Mouse (Mus musculus): Measurements from ENCODE around the gene Cpt2.
A peak's percentile ranks its signal among the peaks of the same experiment; 100 is the strongest.

Cpt2 gene

DNA sequence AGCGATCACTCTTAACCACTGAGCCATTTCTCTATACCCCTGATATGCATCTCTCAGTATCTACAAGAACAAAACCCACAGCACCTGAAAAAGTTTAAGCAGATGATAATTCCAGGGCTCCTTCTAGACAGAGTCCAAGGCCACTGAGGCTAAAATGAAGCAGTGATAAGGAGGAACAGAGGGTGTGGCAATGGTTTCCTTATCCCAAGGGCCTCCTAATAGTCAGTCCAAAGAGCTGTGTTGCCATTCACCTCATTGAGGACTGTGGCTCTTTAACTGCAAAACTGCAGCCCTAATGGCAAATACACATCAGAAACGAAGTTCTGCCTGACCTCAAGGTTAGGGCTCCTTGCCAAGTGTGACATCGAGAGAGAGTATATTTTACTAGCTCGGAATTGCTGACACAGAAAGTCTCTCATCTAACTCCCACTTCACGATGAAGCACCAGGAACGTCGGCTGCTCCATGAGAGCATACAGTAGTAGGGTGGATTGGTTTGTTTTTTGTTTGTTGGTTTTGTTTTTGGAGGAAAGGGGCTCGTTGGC lies 2.2 kb downstream of the Cpt2 start:
- no peak for DNase-seq (ENCODE audit: low read depth)

DNA sequence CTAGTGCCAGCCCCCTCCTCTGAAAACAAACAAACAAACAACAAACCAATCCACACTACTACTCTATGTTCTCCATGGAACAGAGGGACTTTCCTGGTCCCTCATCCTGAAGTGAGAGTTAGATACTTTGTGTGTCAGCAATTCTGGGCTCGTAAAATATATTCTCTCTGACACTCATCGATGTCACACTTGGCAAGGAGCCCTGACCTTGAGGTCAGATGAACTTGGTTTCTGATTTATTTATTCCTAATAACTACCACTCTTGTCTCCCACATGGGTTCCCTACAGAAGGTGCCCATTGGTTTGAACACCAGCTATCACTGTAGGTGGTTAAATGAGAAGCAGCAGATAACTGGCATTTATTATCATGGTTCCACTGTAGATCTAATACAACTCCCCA lies 3.1 kb downstream of the Cpt2 start:
- no peak for DNase-seq (ENCODE audit: low read depth)

DNA sequence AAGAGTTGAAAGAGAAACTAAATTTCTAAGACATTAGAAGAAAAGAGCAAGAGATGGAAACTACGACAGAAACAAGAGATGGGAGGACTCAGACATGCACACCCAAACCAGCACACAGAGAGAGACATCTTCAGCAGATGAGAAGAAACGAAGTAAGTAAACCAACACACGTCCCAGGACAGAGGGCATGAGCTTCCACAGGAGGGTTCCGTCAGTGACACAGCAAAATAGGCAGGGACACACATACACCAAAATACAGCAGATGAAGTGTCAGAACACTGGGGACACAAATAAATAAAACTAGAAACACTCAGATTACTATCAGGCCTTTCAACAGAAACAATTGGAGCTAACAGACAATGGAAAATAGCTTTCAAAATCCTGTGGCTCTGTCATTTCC lies 13.4 kb downstream of the Cpt2 start:
- no peak for DNase-seq (ENCODE audit: low read depth)

DNA sequence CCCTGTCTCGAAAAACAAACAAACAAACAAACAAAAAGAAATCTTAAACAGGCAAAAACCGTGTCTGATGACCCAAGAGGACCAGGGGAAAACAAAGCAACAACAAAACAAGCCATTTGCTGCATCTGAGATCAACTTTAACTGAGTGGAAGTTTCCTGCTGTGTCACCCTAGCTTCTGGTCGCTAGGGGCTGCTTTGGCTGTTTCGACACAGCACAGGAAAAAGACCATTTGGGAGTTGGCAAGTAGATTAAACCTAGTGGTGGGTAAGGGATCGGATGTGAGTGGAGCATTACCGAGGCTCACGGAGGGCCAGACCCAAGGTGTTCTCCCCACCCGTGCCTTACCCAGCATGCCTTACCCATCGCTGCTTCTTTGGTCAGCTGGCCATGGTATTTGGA lies 16.8 kb downstream of the Cpt2 start:
- no peak for DNase-seq (ENCODE audit: low read depth)

DNA sequence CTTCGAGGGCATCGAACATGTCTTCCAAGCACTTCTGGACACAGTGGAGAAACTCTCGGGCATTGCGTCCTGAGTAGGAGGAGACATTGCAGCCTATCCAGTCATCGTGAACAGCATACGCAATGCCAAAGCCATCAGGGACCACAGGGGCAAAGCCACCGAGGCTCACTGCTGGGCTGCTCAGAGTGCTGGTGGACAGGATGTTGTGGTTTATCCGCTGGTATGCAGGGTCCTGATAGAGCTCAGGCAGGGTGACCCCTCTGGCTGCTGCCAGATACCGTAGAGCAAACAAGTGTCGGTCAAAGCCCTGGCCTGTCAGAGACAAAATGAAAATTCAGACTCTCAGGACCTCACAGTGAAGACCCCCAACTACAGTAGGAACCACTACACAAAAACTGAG lies 19.2 kb downstream of the Cpt2 start:
- no peak for DNase-seq (ENCODE audit: low read depth)

DNA sequence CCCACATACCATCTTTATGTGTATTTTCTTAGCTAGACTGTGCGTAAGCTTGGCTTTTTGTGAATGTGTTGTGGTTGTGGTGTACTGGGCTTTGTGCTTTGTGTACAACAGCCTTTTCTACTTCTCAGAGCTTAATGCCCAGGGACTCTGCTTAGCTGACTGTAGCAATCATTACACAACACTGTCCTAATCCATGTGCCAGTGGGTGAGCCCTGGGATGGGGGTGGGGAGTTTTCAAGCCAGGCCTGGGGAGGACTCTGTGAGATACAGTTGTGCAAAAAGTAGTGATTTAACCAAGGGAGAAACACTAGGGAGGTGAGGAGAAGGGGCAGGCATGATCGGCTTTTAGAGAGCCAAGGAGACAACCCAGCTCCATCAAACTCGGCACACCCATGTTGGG lies 23.2 kb downstream of the Cpt2 start:
- DNase-seq (ENCODE audit: low read depth) = no peak

DNA sequence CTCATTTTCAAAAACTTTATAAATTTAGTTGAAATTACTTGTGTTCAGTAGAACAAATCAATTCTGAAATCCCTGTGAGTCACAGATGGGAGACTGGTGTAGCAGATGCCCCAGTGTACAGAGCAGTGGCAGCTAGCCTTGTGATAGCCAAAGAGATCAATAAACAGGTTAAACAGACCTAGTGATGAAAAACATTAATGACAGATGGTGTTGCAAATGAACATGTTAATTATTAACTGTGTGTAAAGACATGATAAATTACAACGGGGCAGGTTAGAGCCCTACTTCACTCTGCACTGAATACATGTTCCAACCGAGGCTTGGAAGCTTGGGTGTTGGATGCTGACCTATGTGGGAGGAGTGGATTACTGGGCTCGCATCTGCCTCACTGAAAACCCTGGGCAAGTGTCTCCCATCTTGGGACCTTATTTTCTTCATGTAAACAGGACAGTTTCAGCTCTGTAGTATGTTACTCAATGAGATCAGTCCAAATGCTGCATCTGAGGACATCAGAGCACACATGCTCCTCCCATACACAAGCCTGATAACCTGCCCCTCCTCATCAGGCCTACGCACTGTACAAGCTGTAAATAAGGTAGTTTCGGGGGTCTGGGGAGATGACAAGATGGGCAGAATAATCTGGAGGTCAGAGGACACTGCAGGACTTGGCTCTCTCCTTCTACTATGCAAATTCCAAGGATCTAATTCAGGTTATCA lies 24.0 kb downstream of the Cpt2 start:
- no peak for DNase-seq (ENCODE audit: low read depth)

DNA sequence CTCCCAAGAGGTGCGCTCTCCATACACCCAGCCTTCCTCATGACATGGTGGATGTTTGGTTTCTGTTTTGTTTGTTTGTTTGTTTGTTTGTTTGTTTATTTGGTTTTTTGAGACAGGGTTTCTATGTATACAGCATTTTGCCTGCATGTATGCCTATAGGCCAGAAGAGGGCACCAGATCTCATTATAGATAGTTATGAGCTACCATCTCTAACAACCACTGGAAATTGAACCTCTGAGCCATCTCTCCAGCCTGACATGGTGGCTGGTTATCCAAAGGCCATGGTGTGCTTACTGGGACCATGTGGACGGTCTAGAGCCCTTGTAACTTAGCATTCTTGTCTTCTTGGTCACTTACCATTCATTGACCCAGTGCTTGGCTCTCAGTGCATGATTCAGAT lies 30.7 kb downstream of the Cpt2 start:
- no peak for DNase-seq (ENCODE audit: low read depth)

DNA sequence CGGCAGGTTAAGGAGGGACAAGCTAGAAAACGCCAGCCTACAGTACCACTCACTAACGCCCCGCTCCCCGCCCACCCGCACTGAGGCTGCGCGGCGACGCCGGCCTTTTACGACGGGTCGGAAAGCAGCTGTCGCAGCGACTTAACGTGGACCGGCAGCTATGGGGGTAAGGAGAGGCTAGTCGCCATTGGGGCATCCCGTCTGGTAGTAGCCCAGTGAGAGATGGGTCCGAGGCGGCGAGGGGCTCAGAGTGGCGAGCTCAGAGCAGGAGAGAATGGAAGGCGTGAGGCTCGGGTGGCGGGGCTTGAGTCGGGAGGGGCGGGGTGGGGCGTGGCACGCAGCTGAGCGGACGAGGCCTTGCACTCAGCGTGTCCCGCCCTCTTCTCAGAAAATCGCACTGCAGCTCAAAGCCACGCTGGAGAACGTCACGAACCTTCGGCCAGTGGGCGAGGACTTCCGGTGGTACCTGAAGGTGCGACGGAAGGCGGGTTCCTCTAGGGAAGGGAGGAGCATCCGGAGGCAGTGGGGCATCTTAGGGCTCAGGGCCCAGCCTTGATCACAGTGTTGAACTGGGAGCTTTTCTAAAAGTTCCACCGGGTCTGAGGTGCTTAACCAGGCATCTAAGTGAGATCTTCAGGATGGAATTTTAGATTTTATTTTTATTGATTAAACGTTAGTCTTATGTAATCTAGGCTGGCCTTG lies 33.5 kb downstream of the Cpt2 start, which contains the start of gene 0610037L13Rik:
0610037L13Rik (plus strand) TSS at position 83 of the 702 bp plus-strand sequence.
- DNase-seq (ENCODE audit: low read depth) = peak; percentile 88

DNA sequence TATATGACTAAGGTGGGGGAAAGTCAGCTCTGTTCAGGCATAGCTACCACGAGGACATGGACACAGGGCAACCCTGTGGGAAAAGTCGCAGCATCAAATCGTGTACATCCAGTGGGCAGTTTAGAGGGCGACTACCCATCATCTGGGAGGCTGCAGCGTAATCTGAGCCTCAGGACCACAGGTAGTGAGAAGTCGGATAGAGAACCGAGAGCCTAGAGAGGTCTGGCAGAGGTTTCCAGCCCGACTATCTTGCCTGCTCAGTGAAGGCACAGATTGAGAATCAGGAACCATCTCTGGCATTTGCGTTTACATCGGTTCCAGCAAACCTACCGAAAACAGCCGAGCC lies 34.1 kb downstream of the Cpt2 start:
- no peak for DNase-seq (ENCODE audit: low read depth)

DNA sequence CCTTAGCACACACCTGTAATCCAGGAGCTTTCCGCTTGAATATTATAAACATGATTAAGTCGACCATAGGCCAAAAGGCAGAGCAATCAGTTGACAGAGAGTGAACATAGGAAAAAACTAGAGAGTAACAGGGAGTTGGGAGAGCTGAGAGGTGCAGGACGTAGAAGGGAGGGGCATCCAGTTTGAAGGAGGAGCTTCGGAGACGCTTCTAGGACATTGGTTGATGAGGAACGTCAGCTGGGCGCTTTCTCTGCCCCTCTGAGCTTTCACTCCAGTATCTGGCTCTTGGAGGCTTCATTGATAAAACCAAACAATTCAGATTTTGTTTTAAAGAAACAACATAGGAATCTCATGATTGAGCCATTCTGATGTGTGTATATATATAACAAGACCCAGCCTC lies 37.0 kb downstream of the Cpt2 start:
- DNase-seq (ENCODE audit: low read depth) = no peak

DNA sequence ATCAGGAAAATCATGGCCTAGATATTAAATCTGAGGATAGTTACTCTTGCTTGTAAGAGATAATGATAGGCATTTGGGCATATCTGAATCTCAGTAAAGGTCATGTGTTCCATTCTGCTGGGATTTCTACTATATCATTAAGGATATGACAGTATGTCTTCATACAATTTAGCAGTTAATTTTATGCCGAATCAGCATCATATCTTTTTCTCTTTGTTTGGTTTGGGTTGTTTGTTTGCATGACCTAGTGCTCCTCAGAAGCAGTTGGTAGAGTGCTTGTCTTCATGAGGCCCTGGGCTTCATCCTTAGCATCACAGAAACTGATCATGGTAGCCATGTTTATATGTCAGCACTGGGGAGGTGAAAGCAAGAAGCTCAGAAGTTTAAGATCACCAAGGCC lies 41.8 kb downstream of the Cpt2 start:
- DNase-seq (ENCODE audit: low read depth) = no peak

DNA sequence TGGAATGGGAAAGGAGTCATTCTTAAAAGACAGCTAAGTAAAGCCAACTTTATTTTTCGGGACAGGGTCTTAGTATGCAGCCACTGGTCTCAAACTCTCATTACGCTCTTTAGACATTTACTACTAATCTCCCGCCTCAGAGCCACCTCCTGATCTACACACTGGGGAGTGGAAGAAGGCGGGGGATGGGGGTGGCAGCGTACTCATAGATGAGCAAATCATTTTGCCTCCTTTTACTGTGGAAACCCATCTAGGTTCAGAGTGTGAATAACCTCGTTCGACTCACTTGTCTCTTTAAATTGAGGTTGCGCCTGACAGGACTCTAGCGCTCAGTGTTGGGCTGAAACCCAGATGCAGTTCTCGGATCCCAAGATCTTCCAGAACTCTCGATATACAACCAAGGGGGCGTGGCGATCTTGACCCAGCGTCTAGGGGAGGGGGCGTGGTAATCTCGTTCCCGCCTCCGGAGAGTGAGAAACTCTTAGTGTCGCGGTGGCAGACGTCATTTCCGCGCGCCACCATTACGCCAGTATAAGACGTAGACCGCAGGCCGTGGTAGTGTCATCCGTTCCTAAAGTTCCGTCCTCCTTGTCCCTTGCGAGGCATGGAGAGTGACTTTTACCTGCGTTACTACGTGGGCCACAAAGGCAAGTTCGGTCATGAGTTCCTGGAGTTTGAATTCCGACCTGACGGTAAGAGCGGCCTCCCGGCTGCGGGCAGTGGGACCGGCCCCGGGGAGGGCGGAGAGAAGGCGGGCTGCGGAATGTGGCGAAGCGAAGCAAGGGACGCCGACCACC lies 44.0 kb downstream of the Cpt2 start, which contains the start of gene Magoh:
Magoh (plus strand) TSS at position 502 of the 797 bp plus-strand sequence.
- peak; percentile 98 for DNase-seq (ENCODE audit: low read depth)

DNA sequence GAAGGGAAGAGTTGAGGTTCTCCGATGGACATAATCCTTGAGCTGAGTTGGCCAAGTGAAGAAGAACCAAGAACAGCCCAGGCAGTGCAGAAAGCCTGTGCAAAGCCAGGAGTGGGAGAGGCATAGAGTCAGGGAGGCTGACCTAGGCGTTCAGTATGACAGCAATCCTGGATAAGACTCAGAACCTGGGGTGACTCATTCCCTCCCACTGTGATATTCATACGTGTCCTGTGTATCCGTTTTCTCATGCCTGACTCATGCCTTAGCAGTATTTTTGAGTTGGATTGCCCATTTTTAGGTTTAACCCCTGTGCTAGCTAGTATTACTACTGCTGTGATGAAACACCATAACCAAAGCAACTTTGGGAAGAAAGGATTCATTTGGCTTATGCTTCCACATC lies 58.5 kb downstream of the Cpt2 start:
- no peak for DNase-seq (ENCODE audit: low read depth)

DNA sequence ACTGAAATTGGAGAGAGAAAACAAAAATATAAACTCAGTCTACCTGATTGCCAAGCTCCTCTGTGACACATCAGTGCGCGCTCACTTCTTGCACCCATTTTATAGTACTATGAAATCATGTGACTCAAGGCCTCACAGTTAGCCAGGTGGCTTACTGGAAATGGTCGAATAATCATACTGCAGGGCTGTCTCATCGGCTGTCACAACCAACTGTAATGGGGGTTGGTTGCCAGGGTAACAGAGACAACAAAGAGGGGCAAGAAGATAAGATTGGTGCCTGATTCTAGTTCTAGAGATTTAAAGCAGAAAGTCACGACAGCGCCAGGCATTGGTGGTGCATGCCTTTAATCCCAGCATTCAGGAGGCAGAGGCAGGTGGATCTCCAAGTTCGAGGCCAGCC lies 64.4 kb downstream of the Cpt2 start:
- DNase-seq (ENCODE audit: low read depth) = no peak

DNA sequence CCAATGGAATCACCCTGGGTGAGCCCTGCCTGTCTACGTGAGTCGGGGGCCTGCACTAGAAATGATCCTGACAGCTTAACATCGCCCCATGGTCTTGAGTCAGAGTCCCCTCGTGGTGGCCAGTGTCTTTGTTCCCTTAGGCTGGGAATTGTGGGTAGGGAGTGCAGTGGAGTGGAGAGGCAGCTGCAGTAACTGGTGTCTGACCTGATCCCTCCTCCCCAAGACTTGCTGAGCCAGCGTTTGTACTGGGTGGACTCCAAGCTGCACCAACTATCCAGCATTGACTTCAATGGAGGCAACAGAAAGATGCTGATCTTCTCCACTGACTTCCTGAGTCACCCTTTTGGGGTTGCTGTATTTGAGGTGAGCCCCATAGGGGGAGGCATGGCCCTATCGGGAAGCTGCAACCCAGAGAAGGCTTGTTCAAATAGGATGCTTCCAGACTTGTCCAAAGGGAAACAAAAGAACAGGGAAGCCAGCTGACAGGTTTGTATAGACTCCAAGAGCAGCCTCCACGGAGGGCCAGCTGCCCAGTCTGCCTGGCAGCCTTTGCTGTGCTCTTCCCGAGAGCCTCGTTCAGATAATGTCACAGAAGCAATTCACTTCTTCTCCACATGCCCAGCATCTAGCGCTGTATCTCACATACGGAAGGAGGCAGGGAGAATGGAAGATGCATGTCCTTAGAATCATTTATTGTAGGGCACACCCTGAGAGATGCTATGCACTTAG lies 66.3 kb downstream of the Cpt2 start:
- DNase-seq (ENCODE audit: low read depth) = no peak
